Mouse (Mus musculus) brain, embryonic 14.5 days (tissue): Measurements from ENCODE around the gene Hoxd11. TPM values are rescaled to one million over a fixed set of nuclear protein-coding genes. Genes with fewer than 3 reads are reported as not detected.

Experiments
- DNase-seq: peaks from one replicate; pipeline ENCODE4 v3.0.0-alpha.2; 2011; ENCODE audit warnings: low read depth
- CTCF ChIP-seq: fragments of 200-500 bp; IDR thresholded peaks from 2 replicates; pipeline ENCODE4 v1.5.1; 2012; ENCODE audit warnings: inconsistent platforms, mild to moderate bottlenecking, moderate library complexity, borderline replicate concordance; ENCODE audit not compliant: insufficient read depth, insufficient read length; ENCODE audit errors: extremely low read depth
- POLR2A ChIP-seq: fragments of 200-500 bp; IDR thresholded peaks from 2 replicates; pipeline ENCODE4 v1.6.1; 2012; ENCODE audit warnings: mild to moderate bottlenecking, inconsistent platforms, borderline replicate concordance; ENCODE audit not compliant: poor library complexity, insufficient read depth, insufficient read length, severe bottlenecking; ENCODE audit errors: extremely low read depth
- polyA plus RNA-seq: library from polyadenylated mRNA; depleted of rRNA; stranded (reverse); fragments of >200 nt; gene quantifications from 2 replicates; pipeline ENCODE4 v1.2.3, GENCODE M21; 2012

Hoxd11 gene
- polyA plus RNA-seq, 1 experiment, result not detected

DNA sequence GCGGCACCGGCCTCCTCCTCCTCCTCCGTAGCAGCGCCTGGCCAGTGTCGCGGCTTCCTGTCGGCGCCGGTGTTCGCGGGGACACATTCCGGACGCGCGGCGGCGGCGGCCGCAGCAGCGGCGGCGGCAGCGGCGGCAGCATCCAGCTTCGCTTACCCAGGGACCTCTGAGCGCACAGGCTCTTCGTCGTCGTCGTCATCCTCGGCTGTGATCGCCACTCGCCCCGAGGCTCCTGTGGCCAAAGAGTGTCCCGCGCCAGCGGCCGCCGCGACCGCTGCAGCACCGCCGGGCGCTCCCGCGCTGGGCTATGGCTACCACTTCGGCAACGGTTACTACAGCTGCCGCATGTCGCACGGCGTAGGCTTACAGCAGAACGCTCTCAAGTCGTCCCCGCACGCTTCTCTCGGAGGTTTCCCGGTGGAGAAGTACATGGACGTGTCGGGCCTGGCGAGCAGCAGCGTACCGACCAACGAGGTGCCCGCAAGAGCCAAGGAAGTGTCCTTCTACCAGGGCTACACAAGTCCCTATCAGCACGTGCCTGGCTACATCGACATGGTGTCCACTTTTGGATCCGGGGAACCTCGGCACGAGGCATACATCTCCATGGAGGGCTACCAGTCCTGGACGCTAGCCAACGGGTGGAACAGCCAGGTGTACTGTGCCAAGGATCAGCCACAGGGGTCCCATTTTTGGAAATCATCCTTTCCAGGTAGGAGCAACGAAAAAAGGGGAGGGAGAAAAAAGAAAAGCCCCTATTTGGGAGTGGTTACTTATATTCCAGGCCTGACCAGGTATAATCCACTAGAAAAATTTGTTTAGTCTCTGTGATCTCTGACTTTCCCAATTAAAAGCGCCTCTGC is 10.8 kb upstream of the Hoxd11 start:
- peak; percentile 71 for DNase-seq
- TF ChIP-seq CTCF, result no peak
- TF ChIP-seq POLR2A, result no peak

DNA sequence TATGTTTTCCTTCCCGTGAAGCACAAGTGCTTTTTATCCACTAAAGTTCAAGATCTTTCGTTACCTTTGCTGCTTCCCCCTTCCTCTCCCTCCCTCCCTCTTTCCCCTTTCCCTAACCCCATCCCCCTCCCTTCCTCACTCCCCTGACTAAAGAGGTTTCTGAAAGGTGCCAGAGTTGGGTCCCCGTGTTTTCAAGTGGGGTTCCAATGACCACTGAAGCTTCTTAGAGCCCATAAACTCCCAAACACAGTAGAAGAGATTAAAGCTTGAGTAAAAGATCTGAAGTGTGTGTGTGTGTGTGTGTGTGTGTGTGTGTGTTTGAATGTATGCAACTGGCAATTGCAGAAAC is 10.2 kb upstream of the Hoxd11 start:
- no peak for DNase-seq
- TF ChIP-seq CTCF, result no peak
- no peak for TF ChIP-seq POLR2A

GRCm38 (mm10) chr2:74669650-74670235 is 9.6 kb upstream of the Hoxd11 start:
- no peak for DNase-seq
- TF ChIP-seq POLR2A, result no peak
- no peak for TF ChIP-seq CTCF

DNA sequence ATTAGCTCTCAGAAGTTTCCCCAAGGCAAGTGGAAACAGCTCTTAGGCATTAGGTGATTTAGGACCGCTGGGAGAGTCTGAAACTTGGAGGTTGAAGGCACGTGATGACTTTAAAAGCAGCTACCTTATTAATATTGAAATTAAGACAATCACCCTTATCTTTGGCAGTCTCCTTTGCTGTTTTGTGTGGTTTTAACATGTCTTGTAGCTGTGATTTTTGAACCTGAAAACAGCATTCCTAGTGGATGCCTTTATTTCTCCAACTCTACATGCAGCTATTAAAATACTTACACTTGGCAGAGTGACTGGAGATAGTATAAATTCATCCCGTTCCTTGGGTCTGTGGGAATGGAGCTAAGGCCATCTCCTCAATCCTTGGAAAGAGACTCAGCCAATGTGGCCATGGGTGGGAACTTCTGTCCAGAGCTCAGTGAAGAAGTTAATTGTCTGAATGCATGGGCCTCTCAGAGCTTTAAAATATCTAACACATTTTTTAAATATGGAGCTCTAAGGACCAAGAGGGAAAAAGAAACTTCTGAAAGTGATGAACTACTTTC is 8.6 kb upstream of the Hoxd11 start:
- no peak for TF ChIP-seq CTCF
- no peak for TF ChIP-seq POLR2A
- no peak for DNase-seq

- no peak for DNase-seq
- TF ChIP-seq CTCF (no peak), POLR2A (no peak)
Observed at GRCm38 (mm10) chr2:74671847-74672246, 7.5 kb upstream of the Hoxd11 start.

DNA sequence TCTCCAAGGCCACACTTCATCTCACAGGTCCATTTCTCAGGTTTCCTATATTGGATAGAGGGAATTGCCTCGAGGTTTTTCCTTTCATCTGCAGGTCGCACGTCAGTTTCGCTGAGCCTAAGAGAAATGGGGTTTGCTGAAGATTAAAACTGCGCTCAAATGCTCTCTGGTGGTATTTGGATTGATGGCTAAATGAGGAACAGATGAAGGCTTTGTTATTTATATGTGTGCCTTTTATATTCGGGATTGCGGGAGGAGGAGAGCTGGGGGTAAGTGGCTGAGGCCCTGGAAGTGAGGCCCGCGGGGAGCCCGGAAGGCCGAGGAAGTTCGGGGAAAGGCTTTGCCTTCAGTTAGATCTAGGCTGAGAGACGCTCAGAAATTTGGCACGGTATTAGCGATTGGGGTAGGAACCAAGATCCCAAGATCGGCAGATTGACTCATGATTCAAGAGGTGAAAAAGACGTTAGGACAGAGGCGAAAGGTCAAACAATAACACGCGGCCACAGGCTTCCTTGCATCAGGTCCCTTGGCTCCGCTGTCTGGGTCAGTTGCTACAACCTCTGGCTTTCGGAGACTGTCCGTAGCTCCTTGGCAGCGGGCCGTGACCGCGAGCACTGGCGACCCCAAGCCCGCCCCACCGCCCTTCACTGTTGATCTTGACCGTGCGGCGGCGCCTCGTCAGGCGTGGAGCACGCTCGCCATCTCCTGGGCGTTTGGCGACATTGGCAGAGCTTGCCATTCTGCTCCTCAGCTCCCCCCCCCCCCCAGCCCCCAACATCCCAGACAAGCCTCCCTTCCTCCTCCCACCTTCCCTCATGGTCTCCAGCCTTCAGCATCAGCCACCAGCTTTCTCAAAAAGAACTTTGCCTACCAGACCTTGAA is 6.6 kb upstream of the Hoxd11 start:
- TF ChIP-seq POLR2A (no peak), CTCF (peak; percentile 80)
- peak; percentile 80 for DNase-seq

GRCm38 (mm10) chr2:74673835-74674425 is 5.4 kb upstream of the Hoxd11 start:
- no peak for DNase-seq
- TF ChIP-seq CTCF, result no peak

- no peak for DNase-seq
- no peak for TF ChIP-seq POLR2A
- no peak for TF ChIP-seq CTCF
Observed at GRCm38 (mm10) chr2:74674881-74675665, 4.3 kb upstream of the Hoxd11 start, which contains the start of gene Hoxd12. Gene Hoxd12 (plus strand): TSS chr2:74675013.

DNA sequence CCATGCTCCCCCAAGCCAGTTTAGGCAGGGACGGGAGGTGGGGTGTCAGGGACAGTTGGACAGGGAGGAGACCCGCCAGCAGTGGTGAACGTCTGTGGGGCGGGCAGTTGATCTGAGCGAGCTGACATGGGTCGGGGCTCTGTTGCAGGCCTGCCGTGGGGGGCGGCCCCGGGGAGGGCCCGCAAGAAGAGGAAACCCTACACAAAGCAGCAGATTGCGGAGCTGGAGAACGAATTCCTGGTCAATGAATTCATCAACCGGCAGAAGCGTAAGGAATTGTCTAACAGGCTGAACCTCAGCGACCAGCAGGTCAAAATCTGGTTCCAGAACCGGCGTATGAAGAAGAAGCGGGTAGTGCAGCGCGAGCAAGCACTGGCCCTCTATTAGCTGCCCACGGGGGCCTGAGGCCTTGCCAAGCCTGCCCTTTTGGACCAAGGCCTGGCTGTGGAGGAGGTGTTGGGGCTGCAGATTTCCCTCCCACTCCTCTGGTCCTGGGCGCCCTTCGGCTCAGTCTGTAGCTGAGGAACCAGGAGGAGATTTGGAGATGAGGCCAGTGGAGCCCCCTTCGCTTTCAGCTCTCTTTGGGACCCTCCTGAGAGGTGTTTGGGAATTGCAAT is 3.6 kb upstream of the Hoxd11 start:
- DNase-seq, result no peak
- TF ChIP-seq CTCF, result no peak
- no peak for TF ChIP-seq POLR2A

- no peak for TF ChIP-seq POLR2A
- TF ChIP-seq CTCF, result no peak
- no peak for DNase-seq
Observed at GRCm38 (mm10) chr2:74676376-74677052, 2.8 kb upstream of the Hoxd11 start.

GRCm38 (mm10) chr2:74677106-74677505 is 2.3 kb upstream of the Hoxd11 start:
- TF ChIP-seq CTCF, result no peak
- no peak for TF ChIP-seq POLR2A

More at GRCm38 (mm10) chr2:74677106-74677505, 2.3 kb upstream of the Hoxd11 start:
- DNase-seq, result no peak
